Mouse (Mus musculus) heart, adult 11 months (tissue): ENCODE data around the gene Rmnd5b.
A peak's percentile ranks its signal among the peaks of the same experiment; 100 is the strongest.
"Not testable (repeated sequence)": the region's sequence is repeated elsewhere in the genome, so short reads cannot be mapped to it uniquely, and the experiment has no call there.

Experiments
- DNase-seq: peaks from one replicate; pipeline ENCODE4 v3.0.0; 2022

Gene Rmnd5b

GRCm38 (mm10) chr11:51649111-51649888, 13.6 kb upstream of the Rmnd5b start:
- DNase-seq, result peak; percentile 93

- peak; percentile 94 for DNase-seq
These were observed 12.9 kb upstream of the Rmnd5b start for GRCm38 (mm10) chr11:51648566-51648965.

DNA sequence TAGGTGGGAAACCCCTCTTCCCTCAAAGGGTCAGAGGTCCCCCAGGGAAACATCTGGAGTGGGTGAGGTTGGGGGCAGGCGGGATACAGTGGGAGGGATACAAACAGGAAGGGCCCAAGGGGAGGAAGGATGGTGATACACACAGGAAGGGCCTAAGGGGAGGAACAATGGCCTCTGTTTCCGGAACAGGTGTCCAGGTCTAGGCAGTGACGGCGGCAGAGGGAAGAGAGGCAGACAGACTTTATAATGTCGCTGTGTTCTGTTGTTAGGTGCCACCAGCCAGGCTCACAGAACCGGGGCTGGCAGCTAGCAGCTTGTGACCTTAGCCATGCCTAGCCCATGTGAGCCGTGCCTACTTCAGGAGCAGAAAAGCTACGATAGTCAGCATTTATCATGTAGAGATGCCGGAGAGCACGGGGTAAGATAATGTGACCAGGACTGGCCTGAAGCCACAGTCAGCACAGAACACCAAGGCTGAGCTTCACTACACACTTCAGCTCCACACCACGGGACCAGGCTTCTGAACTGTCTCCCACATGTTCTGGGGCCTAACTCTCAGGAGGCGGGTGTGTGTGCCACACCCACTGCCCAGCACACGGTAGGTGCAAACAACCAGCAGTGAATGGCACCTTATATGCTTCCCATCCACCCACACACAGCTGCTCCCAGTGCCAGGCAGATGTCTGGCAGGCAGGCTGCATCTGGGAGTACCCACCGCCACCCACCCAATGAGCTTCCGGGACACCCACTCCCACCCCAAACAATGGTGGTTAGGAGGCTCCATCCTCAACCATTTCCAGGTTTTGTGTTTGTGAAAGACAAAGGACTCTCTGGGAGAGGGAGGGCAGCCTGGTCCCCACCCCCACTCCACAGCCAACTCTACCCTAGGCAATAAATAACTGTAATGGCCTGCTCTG, 11.3 kb upstream of the Rmnd5b start:
- peak; percentile 99 for DNase-seq

- peak; percentile 93 for DNase-seq
These were observed 10.5 kb upstream of the Rmnd5b start for GRCm38 (mm10) chr11:51646245-51646644.

DNA sequence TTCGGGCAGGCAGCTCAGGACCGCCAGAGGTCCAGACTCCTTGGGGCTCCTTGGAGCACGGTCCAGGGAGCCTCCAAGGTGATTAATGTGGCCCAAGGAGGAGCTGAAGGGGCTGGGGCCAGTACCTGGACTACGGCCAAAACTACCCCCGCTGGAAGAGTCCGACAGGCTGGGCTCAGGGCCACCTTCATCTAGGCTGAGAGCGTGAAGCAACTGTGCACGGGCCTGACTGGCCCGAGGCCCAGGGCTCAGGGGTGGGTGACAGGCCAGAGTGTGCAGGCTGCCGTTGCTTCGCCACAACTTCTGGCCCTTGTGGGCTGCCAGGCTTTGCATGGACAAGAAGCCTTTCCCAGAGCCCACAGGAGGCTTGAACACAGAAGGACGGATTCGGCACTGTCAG, 9.6 kb upstream of the Rmnd5b start:
- no peak for DNase-seq

- DNase-seq, result no peak
These were observed 8.5 kb upstream of the Rmnd5b start for GRCm38 (mm10) chr11:51644217-51644616.

GRCm38 (mm10) chr11:51643761-51644160, 8.1 kb upstream of the Rmnd5b start:
- DNase-seq, result no peak

DNA sequence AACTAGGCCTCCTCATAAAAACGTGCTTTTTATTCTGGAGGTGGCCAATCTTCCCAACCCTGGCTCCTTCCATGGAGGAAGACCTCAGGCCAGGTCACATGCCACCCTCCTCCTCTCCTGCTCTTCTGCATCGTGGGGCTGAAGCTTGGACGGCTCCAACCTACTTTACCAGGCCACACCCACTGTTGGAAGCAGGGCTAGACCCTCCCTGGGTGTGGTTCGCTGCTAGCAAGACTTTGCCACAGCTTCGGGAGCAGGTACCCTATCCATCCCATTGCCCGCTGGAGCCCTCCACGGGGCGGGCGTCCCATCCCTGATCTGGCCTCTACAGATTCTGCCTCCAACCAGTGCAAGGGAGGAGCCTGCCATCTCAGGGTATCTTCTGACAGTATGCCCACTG, 7.5 kb upstream of the Rmnd5b start:
- DNase-seq, result no peak

DNA sequence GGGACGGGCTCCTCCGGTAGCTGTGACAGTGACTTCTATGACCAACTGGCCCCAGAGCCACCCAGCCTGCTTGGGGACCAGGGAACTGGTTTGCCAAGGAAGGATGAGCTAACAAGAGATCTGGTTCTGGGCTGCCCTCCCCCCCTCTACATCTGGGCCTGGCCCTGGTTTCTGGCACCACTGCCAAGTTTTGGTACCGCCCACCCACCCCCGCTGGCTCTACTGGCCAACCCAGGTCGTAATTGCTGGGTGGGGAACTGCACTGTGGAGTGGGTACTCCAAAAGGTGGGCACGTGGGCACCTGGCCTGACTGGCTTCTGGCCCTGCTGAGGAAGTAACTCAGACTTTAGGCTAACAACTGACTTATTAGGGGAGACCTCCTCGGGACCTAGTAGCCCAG, 5.1 kb upstream of the Rmnd5b start:
- peak; percentile 92 for DNase-seq

GRCm38 (mm10) chr11:51638497-51638896, 2.8 kb upstream of the Rmnd5b start:
- no peak for DNase-seq

DNA sequence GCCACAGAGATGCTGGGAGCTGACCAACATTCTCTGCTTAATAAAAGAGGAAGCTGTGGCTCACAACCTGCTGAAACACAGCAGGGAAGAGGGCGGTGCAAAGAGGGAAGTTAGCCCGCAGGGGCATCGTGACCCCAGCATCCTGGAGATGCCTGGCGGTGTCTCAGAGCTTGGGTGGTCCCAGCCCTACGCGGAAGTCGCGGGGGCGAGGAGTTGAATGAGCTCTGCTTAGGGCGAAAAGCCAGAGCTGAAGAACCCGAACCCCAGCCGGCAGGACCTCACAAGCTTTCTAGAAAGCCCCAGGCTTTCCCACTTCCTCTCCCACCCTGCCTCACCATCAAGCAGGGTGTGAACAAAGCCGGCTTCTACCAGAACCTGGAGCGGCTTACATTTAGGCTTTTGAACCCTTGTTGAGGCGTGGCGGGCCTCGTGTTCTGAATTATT, 2.3 kb upstream of the Rmnd5b start:
- DNase-seq, result peak; percentile 97

GRCm38 (mm10) chr11:51636323-51636684, 608 bp upstream of the Rmnd5b start:
- peak; percentile 95 for DNase-seq

DNA sequence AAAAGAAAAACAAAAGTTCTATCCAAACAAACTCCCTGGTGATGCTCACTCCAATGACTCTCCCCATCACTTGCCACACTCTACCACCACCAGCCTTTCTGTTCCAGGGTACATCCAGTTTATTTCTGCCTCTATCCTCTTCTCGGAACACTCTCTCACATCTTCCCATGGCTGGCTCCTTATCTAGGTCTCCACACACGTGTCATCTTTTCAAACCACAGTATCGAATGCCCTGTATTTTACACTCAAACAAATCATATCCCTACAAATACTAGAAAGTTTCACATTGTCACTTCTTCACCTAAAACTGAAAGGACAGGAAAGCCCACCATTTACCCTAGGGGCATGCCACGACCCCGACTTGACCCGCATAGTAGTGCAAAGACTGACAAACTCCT, 570 bp downstream of the Rmnd5b start:
- DNase-seq, result no peak

- no peak for DNase-seq
These were observed 2.0 kb downstream of the Rmnd5b start for GRCm38 (mm10) chr11:51633721-51634120.

- not testable (repeated sequence) for DNase-seq
These were observed 2.5 kb downstream of the Rmnd5b start for GRCm38 (mm10) chr11:51633200-51633599.

DNA sequence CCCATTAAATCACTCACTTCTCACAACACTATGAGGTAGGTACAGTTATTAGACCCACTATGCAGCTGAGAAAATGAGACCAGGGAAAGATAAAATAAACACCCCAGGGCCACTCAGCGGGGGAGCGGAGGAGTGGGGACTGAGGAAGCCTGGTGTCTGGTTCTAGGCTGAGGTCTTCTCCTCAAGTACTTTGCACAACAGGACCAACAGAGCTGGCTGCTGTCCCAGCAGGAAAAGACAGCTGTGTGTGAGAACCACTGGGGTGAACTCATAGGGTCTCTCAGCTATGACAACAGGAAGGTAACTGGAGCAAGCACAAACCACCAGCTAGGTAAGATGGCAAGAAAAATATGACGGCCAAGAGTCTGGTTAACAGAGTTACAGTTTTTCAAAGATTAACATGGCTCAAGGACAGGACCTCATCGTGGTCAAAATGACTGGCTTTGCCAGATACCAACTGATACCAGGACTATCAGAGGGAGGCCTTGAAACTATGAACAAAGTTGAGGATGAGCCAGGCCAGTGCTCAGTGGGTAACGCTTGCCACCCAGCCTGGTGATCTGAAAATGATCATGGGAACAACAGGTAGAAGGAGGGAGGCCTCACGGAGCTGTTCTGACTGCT, 3.5 kb downstream of the Rmnd5b start:
- DNase-seq, result peak; percentile 91

GRCm38 (mm10) chr11:51629651-51630314, 5.9 kb downstream of the Rmnd5b start:
- no peak for DNase-seq

DNA sequence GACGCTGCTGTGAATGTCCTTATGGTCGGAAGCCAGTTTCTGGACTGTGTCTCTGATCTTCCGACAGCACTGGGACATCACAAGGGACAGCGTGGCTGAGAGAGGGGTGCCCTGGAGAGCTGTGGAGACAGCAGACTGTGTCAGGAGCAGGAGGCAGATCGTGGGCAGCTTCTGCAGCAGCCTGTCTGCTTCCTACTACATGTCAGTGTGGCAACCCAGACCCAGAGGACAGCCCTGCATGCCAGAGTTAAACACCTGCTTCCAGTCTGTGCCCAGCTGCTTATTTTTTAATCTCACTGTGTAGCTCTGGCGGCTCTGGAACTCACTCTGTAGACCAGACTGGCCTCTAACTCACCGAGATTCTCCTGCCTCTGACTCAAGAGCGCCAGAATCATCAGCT, 7.8 kb downstream of the Rmnd5b start:
- no peak for DNase-seq

DNA sequence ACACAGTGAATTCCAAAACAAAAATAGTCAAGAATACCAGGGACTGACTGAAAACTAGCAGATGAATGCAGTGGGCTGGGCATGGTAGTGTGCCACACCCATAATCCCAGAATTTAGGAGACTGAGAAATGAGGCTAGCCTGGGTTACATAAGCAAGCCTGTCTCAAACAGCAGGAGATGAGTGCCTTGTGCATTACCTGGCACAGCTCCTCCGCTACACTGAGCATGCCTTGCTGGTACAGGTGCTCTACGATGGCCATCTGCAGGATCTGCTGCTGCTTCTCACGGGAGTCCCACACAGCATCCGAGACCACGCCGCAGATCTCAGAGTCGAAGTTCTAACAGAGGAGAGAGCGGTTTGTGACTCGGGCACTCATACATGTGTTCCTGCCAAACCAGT, 8.3 kb downstream of the Rmnd5b start:
- DNase-seq, result no peak

DNA sequence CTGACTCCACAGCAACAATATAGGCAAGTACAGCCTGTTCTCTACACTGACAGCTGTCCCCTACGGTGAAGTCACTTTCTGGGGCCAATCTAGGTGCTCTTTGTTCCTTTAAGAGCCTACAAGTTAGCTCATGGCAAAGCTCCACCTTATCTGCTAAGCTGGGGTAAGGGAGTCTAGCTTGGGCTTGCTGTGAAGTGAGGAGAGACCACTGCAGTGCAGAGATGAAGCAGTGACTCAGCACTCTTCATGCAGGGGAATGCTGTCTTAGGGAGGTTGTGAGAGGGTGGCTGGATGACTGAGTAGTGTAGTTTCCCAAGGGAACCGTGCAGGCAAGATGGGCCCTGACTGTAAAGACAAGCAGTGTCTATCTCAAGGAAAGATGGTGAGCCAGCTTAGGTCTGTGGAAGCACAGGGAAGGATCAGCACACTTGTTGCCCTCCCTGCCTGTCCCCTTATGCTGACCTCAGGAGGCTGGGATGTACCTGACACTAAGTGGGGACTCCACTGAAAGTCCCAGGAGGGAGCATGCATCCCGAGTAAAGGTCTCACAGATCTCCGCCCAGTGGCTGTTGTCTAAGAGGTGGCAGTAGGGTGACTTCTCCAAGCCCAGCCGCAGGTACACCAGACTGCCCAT, 10.4 kb downstream of the Rmnd5b start:
- no peak for DNase-seq

DNA sequence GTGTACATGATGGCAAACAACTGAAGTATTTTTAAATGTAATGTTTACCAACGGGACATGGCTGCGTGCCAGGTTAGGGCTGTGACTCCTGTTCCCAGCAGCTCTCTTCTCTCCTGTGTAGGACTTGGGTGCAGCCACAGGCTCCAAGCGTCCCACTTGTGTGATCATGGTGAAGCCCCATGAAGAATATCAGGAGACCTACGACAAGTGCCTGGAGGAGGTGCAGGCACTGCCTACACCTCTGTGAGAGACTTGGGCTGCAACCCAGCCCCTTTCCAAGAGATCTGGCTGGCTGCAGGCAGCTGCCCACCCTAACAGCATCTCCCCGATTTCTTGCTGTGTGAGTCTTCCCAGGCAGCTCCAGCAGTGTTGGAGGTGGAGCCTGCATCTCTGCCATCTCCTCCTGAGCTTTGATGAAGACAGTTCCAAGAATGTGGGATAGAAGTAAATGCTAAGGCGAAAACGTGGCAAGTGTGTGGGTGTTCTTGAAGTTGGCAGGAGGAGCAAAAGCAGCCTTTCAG, 12.7 kb downstream of the Rmnd5b start:
- DNase-seq, result no peak

DNA sequence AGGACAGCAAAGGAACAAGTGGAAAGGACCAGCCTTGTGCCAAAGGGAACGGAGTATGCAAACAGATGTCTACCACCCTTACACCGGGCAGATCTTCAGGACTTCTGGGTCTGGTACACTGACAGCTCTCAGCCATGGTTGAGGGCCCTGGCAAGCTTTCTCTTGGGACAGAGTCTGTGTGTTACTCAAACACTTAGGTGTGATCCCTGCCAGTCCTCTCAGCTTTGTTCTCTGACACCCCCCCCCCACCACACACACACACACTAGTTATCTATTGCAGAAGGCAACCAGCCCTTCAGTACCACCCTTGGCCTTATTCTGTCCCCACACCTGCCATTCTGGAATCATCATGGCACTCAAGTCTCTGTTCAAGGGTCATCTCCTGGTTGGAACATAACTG, 13.9 kb downstream of the Rmnd5b start:
- DNase-seq, result no peak
